Comparison of ENCODE assay signal across 23 mouse cellular contexts in genomic region chr1:156113884-156114499, GRCm38 (mm10).
DNase-seq lines count a peak whose midpoint lies in the region; ATAC-seq and TF ChIP-seq lines count a peak whose summit lies in the region.
"Had no signal": no experiment of that assay in that cellular context is flagged by ENCODE, and none has a peak within 500 bp of the region (broad histone marks: within the 10 kb centered on the region; RNA-seq: fewer than 3 reads in every experiment).

No protein-coding gene starts in this region.

- H3K9me3 ChIP-seq in liver, embryonic 11.5 days (ENCODE audit: control insufficient read depth, low read length) = no peaks in the 10 kb centered on the region
- no peaks in the 10 kb centered on the region for H3K9me3 ChIP-seq in liver, embryonic 14.5 days (ENCODE audit: control insufficient read depth, low read length)
- H3K9me3 ChIP-seq: forebrain, embryonic 13.5 days; lung, embryonic 15.5 days; midbrain, embryonic 15.5 days; neural tube, embryonic 15.5 days had no signal

- H3K36me3 ChIP-seq in liver, embryonic 11.5 days (ENCODE audit: control insufficient read depth, insufficient read depth, low read length) = no peaks in the 10 kb centered on the region
- H3K36me3 ChIP-seq in liver, embryonic 14.5 days (replicated peaks; ENCODE audit: control insufficient read depth, insufficient read depth, low read depth) = no peaks in the 10 kb centered on the region
- H3K36me3 ChIP-seq: lung, embryonic 15.5 days; midbrain, embryonic 15.5 days; neural tube, embryonic 15.5 days had no signal

- peak; percentile 54 for TF ChIP-seq EP300 in liver, embryonic 14.5 days (IDR thresholded peaks at IDR 0.05; ENCODE audit: low read depth)

- DNase-seq in liver, embryonic 11.5 days (ENCODE audit: low spot score) = no peak
- DNase-seq in liver (no peak), MEL-GATA-1-ER (ENCODE audit: extremely low read depth, low read depth) (peak; percentile 87)
- peak in 2 of 3 experiments; percentile 20 to 32 for DNase-seq in liver, embryonic 14.5 days (ENCODE audit: low read depth in 3 of 3, low spot score in 3 of 3)
- DNase-seq in retina, postnatal 1 day = no peak
- no peak for DNase-seq in cerebellum, adult 2 months
- DNase-seq: adrenal gland, postnatal 36 days; cerebellum, adult 18-20 months; cerebellum, postnatal 14 days; gastrocnemius, postnatal 10 days; heart, postnatal 4 days; kidney, adult 11 months; kidney, postnatal 14 days; layer of hippocampus, adult 9-11 months; right cerebral cortex, adult 18-20 months; spleen, adult 18-20 months; thymus, postnatal 25 days had no signal

- H3K4me3 ChIP-seq in liver, embryonic 11.5 days (ENCODE audit: low read depth, low read length) = no peak overlapping the region
- no peak overlapping the region for H3K4me3 ChIP-seq in liver, embryonic 14.5 days (ENCODE audit: insufficient read depth in 1 of 2, low read depth in 2 of 2, low read length in 2 of 2)
- no peak overlapping the region for H3K4me3 ChIP-seq in cerebellum, adult 2 months (replicated peaks; ENCODE audit: insufficient read depth, low read depth, low read length)
- H3K4me3 ChIP-seq: forebrain, embryonic 13.5 days; lung, embryonic 15.5 days; midbrain, embryonic 15.5 days; neural tube, embryonic 15.5 days had no signal

- peak; percentile 84 for ATAC-seq in liver, embryonic 11.5 days (replicated peaks; ENCODE audit: low FRiP score)
- ATAC-seq in liver, embryonic 14.5 days (ENCODE audit: insufficient read depth) = peak; percentile 74
- no peak for ATAC-seq in inflammation-experienced regulatory T-cells, adult 6 months
- ATAC-seq: forebrain, embryonic 13.5 days; midbrain, embryonic 15.5 days had no signal

- peak overlapping the region; percentile 33; the same call in 1 of the 2 replicates for H3K4me2 ChIP-seq in liver, embryonic 11.5 days
- H3K4me2 ChIP-seq in liver, embryonic 14.5 days (ENCODE audit: low read depth) = no peak overlapping the region
- H3K4me2 ChIP-seq: forebrain, embryonic 13.5 days; hindbrain, embryonic 14.5 days; lung, embryonic 15.5 days; midbrain, embryonic 15.5 days; neural tube, embryonic 15.5 days had no signal

- H3K4me1 ChIP-seq in liver, embryonic 11.5 days (replicated peaks; ENCODE audit: control insufficient read depth, insufficient read depth, low read length) = peaks cover 29% of the 10 kb centered on the region
- H3K4me1 ChIP-seq in liver, embryonic 14.5 days (replicated peaks; ENCODE audit: control insufficient read depth in 2 of 2, insufficient read depth in 2 of 2, low read length in 1 of 2) = peaks cover 0 to 30% of the 10 kb centered on the region in 2 experiments; a peak in 3 of 4 replicates
- no peaks in the 10 kb centered on the region for H3K4me1 ChIP-seq in cerebellum, adult 2 months (ENCODE audit: control insufficient read depth, insufficient read depth, low read length)
- H3K4me1 ChIP-seq: lung, embryonic 15.5 days had no signal

- H3K27ac ChIP-seq in liver, embryonic 11.5 days (ENCODE audit: low read depth, low read length) = peak overlapping the region; percentile 59; the same call in 1 of the 2 replicates
- H3K27ac ChIP-seq in liver, embryonic 14.5 days = no peak overlapping the region
- H3K27ac ChIP-seq in cerebellum, adult 2 months (ENCODE audit: insufficient read depth, low read length) = no peak overlapping the region
- H3K27ac ChIP-seq: forebrain, embryonic 13.5 days; hindbrain, embryonic 14.5 days; lung, embryonic 15.5 days; midbrain, embryonic 15.5 days; neural tube, embryonic 15.5 days had no signal

- no peak for TF ChIP-seq CTCF in liver, embryonic 14.5 days (IDR thresholded peaks at IDR 0.05; ENCODE audit: low read depth)
- no peak for TF ChIP-seq CTCF in cerebellum, adult 2 months (IDR thresholded peaks at IDR 0.05; ENCODE audit: borderline replicate concordance, insufficient read depth, low read depth, low read length)

- H3K27me3 ChIP-seq in liver, embryonic 11.5 days (replicated peaks; ENCODE audit: control insufficient read depth, insufficient read depth, low read length) = no peaks in the 10 kb centered on the region
- no peaks in the 10 kb centered on the region for H3K27me3 ChIP-seq in liver, embryonic 14.5 days (ENCODE audit: control insufficient read depth, insufficient read depth, low read length)
- H3K27me3 ChIP-seq in cerebellum, adult 2 months (ENCODE audit: control insufficient read depth, insufficient read depth, low read length) = peaks cover 1% of the 10 kb centered on the region; the same call in 1 of the 2 replicates
- H3K27me3 ChIP-seq: forebrain, embryonic 13.5 days; lung, embryonic 15.5 days; midbrain, embryonic 15.5 days; neural tube, embryonic 15.5 days had no signal

- peak overlapping the region; percentile 38; the same call in 1 of the 2 replicates for H3K9ac ChIP-seq in liver, embryonic 11.5 days (ENCODE audit: low read depth, low read length)
- H3K9ac ChIP-seq in liver, embryonic 14.5 days (replicated peaks) = no peak overlapping the region
- H3K9ac ChIP-seq: forebrain, embryonic 13.5 days; hindbrain, embryonic 14.5 days; lung, embryonic 15.5 days; midbrain, embryonic 15.5 days; neural tube, embryonic 15.5 days had no signal

- 40% methylated on average over 8 of the region's 8 CpGs for WGBS in liver, embryonic 11.5 days
- 12% methylated on average over 8 of the region's 8 CpGs for WGBS in liver, embryonic 14.5 days (ENCODE audit: insufficient replicate concordance)
- 81% methylated on average over 8 of the region's 8 CpGs for WGBS in cerebellum, adult 2 months

- no peak for TF ChIP-seq POLR2A in cerebellum, adult 2 months (IDR thresholded peaks at IDR 0.05; ENCODE audit: borderline replicate concordance, insufficient read depth, low read length)

Comparison
In these comparisons a context has a peak if more than half of its experiments do, and no peak if none do; other contexts are left out.
1. DNase-seq: peak in MEL-GATA-1-ER (single experiment) and liver, embryonic 14.5 days (2 of 3); none in liver, embryonic 11.5 days (single experiment), liver (single experiment), retina, postnatal 1 day (single experiment) and cerebellum, adult 2 months (0 of 2).